Mouse (Mus musculus): ENCODE measurements at regions not wholly inside any gene's neighbourhood (a gene's known extent, or its start where the extent isn't known, plus 50 kb on each side); places are given as distances from the start of the nearest gene placed in this dataset.

DNA sequence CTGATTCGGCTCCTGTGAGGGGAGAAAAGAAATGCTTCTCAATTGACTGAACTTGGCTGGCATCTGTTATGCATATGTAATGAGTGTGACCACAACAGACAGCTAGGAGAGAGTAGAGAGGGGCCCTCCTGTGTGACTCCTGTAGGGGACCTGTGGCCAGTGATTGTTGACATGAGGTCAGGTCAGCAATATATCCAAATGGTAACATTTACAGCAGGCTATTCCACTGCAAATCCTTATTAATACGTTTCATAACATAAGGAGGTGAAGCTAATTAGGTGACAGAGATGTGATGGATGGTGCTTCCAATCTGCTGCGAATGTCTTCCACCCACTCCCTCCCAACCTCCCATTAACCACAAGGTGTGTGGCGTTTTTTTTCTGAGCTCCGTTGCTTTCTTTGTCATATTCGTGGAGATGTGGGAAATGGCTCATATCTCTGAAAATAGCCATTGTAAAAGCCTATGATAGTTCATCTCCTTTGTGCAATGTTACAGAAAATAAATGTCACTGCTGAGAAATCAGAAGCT lies 309.5 kb downstream of the Irx1 start:
- no peak for DNase-seq (ENCODE audit: low read depth, low spot score)

DNA sequence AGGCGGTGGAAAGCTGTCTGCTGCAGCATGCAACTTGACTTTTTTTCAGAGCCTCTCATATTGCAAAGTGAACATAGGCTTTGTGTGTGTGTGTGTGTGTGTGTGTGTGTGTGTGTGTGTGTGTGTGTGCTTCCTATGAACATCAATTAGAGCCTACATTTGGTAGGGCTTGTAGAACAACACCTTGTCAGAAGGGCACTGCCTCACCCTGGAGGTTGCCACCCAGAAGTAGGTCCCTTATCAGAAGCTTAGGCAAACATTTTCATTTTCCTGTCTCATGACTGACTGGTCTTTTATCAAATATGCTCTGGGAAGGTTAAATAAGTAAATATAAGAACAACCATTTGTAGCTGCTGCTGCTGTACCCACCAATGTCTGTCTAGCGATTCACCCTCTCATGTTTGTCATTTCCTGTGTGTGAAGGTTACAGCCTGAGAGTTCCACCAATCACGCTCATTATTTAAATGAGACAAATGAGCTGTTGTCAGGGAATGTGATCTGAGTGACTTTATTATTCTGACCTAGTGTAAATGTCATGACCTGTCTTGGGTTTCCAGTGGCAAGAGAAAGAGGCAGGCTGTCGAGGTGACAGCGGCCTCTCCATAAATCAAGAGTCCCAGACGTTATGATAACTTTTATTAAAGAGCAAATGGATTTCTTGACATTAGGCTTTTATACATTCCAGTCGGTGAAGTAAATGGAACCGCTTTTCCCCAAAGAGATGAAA lies 310.1 kb downstream of the Irx1 start:
- no peak for DNase-seq (ENCODE audit: low read depth, low spot score)

DNA sequence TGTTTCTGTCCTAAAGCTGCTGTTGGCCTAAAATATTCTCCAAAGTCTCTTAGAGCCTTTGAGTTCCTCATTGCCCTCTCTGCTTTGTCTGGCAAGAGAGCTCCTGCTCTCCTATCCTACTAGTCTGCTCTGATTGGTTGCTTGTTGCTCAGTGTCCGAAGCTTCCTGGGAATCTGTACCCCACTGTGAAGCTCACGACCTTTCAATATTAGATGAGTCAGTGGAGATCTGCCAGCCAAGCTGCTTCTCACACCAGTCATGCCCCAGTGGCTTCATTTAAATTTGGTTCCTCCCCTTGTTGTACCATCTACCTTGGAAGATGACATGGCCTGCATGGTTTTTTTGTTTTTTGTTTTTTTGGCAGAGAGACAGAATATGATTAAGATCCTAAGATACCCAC lies 313.6 kb downstream of the Irx1 start:
- DNase-seq (ENCODE audit: low read depth, low spot score), result no peak

- DNase-seq (ENCODE audit: low read depth, low spot score), result no peak
Observed at GRCm38 (mm10) chr13:71649031-71649430, 314.5 kb downstream of the Irx1 start.

DNA sequence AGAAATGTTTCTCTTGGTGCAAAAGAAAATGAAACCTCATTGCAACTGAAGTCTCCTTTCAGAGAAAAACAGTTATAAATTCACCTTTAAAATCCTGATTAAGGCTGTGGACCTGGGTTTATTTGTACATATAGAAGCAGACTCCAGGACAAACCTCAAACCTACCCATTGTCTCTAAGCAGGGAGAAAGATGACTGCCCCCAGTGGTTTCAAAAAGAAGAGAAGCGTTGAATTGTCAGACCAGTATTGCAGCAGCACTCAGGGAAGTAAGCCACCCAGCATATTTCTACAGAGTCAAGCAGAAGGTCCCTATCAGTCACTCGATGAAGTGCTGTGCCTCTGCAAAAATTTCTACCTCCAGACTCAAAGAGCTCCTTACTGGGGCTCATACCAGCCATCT lies 332.1 kb downstream of the Irx1 start:
- DNase-seq (ENCODE audit: low read depth, low spot score), result no peak

GRCm38 (mm10) chr13:71617198-71617597 lies 346.3 kb downstream of the Irx1 start:
- no peak for DNase-seq (ENCODE audit: low read depth, low spot score)

DNA sequence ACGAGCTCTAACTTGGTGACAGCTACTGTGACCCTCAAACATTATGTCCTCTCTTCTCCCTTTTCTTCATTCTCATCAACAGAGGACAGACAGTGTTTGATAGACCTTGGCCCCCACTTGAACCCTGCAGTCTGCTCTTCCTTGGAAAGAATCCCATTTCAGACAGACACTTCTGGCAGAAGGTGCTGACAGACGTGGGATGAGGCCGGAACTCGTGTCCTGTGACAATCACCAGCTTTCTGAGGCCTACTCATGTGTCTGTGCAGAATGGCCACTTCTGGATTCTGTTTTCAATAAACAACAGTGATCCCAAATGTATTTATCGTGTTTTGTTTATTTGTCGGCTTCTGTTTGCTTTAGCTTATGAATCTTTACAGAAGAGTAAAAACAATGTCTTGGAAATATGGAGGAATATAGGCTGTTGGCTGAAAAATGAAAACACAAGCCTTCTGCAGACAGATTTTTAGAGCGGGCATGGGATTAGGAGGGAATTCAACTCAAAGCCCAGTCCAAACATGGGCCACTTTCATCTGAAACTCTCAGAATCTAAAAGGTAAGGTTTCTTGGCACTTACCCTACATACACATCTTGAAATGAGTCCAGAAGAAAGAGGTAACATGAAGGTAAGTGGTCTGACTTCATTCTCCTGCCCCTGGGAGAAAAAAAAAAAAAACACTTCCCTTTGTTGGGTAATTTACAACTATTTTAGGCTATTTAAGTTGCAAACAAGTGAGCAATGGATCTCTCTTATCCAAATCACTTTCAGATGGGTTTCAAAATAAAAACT lies 350.9 kb downstream of the Irx1 start:
- no peak for DNase-seq (ENCODE audit: low read depth, low spot score)

DNA sequence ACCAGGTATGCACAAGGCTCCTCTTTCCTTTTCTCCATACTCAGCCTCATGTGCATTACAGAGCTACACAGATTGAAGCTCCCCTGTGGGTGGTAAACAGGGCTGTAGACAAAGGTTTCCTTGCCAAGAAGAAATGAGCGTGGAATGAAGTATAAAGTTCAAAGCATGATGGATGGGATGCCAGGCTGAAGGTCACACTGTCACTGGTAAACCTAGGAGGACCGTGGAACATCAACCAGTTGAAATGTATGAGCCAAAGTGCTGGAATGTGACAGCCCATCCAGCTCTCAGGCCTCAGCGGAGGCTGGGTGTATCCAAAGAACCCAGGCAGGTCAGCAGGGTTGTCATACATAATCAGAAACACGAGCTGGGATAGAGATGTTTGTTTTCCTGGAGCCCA lies 381.0 kb downstream of the Irx1 start:
- no peak for DNase-seq (ENCODE audit: low read depth, low spot score)

DNA sequence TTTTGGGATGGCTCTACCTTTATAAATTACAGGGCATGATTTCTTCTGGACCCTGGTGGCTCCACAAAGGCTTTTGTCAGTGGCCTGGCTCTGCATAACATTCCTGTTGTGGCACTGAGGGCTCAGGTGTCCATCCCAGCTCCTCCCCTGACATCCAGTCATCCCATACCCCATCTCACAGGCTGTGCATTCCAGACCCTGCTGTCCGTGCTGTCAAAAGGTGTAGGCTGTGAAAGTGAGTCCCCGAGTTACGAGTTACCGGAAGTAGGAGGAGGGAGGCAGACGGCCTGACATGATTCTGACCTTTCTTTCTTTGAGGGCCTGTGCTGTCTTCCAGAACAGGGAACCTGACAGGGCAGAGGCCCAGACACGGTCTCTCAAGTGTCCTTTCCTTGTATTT lies 397.6 kb downstream of the Irx1 start:
- no peak for DNase-seq (ENCODE audit: low read depth, low spot score)

- DNase-seq (ENCODE audit: low read depth, low spot score), result no peak
Observed at GRCm38 (mm10) chr13:71565388-71565787, 398.1 kb downstream of the Irx1 start.

DNA sequence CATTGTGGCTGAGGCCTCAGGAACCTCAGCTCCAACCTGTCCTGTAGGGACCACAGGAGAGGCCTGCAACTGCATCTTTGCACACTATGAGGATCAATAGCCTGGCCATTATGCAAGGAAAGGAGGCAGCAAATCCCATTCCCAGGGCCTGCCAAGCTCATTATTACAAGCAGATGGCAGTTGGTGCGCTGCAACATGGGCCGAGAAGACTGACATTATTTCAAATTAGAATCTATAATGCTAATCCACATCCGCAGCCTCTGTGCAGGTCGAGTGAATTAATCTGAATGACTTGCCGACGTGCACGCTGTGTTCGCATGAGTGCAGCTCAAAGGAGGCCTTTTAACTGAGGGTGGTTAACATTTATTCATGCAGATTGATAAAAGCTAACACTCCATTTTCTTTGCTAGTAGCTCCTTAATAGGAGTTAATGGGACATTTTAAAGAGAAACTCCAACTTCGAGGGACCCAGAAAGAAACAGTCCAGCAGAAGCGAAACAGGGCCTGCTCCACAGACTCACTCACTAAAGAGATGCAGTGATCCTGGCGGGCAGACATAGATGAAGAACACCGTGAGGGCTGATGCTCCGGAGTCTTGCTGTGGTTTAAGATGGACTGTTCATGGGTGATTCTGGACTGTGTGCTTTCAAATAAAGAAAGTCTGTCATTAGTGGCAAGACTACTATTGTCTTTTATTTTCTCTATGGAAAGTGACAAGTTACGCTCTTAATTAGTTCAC lies 404.9 kb downstream of the Irx1 start:
- DNase-seq (ENCODE audit: low read depth, low spot score), result no peak

- DNase-seq (ENCODE audit: low read depth, low spot score), result no peak
Observed at GRCm38 (mm10) chr13:71555471-71555870, 408.1 kb downstream of the Irx1 start.

DNA sequence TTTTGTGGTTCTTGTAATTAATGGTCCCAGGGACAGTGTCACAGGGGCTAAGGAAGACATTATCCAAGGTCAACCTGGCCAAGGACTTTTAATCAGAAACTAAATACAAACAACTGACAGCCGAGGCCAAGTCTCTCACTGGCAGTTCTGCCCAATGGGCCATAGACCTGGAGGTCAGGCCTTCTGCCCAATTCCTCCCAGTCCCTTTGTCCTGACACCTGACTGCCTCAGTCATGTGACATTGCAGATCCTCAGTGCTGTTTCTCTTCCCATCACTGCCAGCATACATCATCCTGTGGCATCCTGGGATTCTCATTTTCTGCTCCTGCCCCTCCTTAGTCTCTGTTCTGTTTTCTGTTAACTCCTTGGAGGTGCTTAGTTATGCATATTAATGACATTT lies 413.4 kb downstream of the Irx1 start:
- DNase-seq (ENCODE audit: low read depth, low spot score), result no peak

- no peak for DNase-seq (ENCODE audit: low read depth, low spot score)
Observed at GRCm38 (mm10) chr13:71549206-71549831, 414.2 kb downstream of the Irx1 start.

- DNase-seq (ENCODE audit: low read depth, low spot score), result no peak
Observed at GRCm38 (mm10) chr13:71538226-71538625, 425.3 kb downstream of the Irx1 start.

DNA sequence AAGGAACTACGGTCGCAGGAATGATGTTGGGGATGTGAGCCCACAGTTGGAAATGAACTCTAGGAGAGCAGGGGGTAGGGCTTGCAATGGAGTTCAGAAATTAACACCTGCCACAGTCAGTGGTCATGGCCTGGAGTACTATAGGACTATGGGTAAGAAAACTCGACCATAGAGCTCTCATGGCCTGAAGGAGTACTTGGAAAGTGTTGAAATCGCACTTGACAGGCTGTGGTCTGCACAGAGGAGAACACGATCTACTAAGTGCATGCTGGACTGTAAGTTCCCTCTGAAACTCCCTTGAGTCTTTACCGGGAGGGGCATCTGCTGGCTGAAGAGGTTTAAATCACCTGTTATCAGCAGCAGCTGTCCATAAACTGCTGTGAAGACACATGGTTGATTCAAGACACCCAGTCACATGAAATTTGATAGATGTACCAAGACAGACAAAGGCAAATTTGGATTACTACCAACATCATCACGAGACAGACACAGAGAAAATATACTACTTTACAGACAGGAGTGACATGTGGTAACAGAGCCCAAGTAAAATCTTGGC lies 430.6 kb downstream of the Irx1 start:
- no peak for DNase-seq (ENCODE audit: low read depth, low spot score)

- DNase-seq (ENCODE audit: low read depth, low spot score), result no peak
Observed at GRCm38 (mm10) chr13:71529397-71530122, 434.0 kb downstream of the Irx1 start.

GRCm38 (mm10) chr13:71517776-71518175 lies 445.7 kb downstream of the Irx1 start:
- DNase-seq (ENCODE audit: low read depth, low spot score), result no peak

DNA sequence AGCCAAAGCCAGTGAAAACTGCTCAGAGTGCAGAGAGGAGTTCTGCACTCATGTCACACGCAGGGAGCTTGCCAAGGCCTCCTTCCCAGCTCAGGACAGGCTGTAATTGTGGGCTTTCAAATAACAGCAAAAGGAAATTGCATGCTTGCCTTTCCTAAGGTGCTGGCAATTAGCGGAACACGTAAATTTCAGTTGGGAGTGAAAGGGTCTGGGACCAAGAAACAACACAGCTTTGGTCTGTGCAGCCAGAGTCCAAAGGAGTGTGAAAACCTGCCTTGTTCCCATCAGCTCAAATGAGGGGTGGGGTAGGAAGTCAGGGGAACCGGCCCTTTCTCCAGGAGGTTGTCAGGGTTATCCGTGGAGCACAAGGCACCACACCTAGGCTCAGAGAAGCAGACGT lies 450.3 kb downstream of the Irx1 start:
- DNase-seq (ENCODE audit: low read depth, low spot score), result no peak

GRCm38 (mm10) chr13:71507956-71508401 lies 455.5 kb downstream of the Irx1 start:
- no peak for DNase-seq (ENCODE audit: low read depth, low spot score)
